Mouse (Mus musculus) MEL (cell line): ENCODE measurements around the gene Klra7. TPM values are rescaled to one million over a fixed set of nuclear protein-coding genes. Genes with fewer than 3 reads are reported as not detected.
"Not testable (repeated sequence)": the region's sequence is repeated elsewhere in the genome, so short reads cannot be mapped to it uniquely, and the experiment has no call there.

ENCODE experiments used
- DNase-seq: peaks from one replicate; pipeline ENCODE4 v3.0.0; 2011; ENCODE audit warnings: low read depth, low spot score
- H3K27ac ChIP-seq: 2 replicates; pipeline ENCODE4 v1.5.1; 2012; ENCODE audit warnings: low read depth, mild to moderate bottlenecking, control low read depth, low read length, moderate library complexity; ENCODE audit not compliant: control insufficient read depth
- H3K27me3 ChIP-seq, 2 experiments: fragments of 150-350 bp in 1 of 2; sonication (generic) in 1 of 2; 2 replicates each; pipeline ENCODE4 v1.6.1; 2012; ENCODE audit warnings: low read length in 2 of 2, mild to moderate bottlenecking in 2 of 2, improper control_type of control experiment in 1 of 2, moderate library complexity in 1 of 2; ENCODE audit not compliant: insufficient read depth in 2 of 2, control insufficient read depth in 1 of 2
- H3K36me3 ChIP-seq, 2 experiments: 2 replicates each; pipeline ENCODE4 v1.6.1; 2012 to 2014; ENCODE audit warnings: low read length in 2 of 2, improper control_type of control experiment in 1 of 2, inconsistent platforms in 1 of 2, mild to moderate bottlenecking in 1 of 2; ENCODE audit not compliant: insufficient read depth in 2 of 2, control insufficient read depth in 1 of 2
- H3K4me1 ChIP-seq, 2 experiments: fragments of 150-350 bp in 1 of 2; sonication (generic) in 1 of 2; 2 replicates each; pipeline ENCODE4 v1.6.1; 2012; ENCODE audit warnings: low read length in 2 of 2, improper control_type of control experiment in 1 of 2, mild to moderate bottlenecking in 1 of 2; ENCODE audit not compliant: insufficient read depth in 2 of 2, control insufficient read depth in 1 of 2
- H3K4me3 ChIP-seq, 2 experiments: fragments of 150-350 bp in 1 of 2; sonication (generic) in 1 of 2; 2 replicates each; pipeline ENCODE4 v1.5.1; 2012; ENCODE audit warnings: low read depth in 2 of 2, low read length in 2 of 2, mild to moderate bottlenecking in 2 of 2, moderate library complexity in 2 of 2, control low read depth in 1 of 2, improper control_type of control experiment in 1 of 2; ENCODE audit not compliant: control insufficient read depth in 1 of 2, insufficient read depth in 1 of 2
- H3K79me2 ChIP-seq: 2 replicates; pipeline ENCODE4 v1.6.1; 2012; ENCODE audit warnings: mild to moderate bottlenecking, low read length, moderate library complexity; ENCODE audit not compliant: control insufficient read depth, poor library complexity, insufficient read depth
- H3K9ac ChIP-seq: 2 replicates; pipeline ENCODE4 v1.6.1; 2012; ENCODE audit warnings: low read depth, mild to moderate bottlenecking, control low read depth, low read length, moderate library complexity; ENCODE audit not compliant: control insufficient read depth, poor library complexity, severe bottlenecking
- H3K9me3 ChIP-seq: fragments of 150-350 bp; sonication (generic); replicated peaks from 2 replicates; pipeline ENCODE4 v1.6.1; 2012; ENCODE audit warnings: mild to moderate bottlenecking, low read length, improper control_type of control experiment, moderate library complexity; ENCODE audit not compliant: insufficient read depth
- BHLHE40 ChIP-seq: IDR thresholded peaks from 2 replicates; pipeline ENCODE4 v1.6.1; 2012; ENCODE audit warnings: low read depth, mild to moderate bottlenecking, inconsistent platforms, low read length, improper control_type of control experiment, borderline replicate concordance
- ELF1 ChIP-seq: IDR thresholded peaks from 2 replicates; pipeline ENCODE4 v1.6.1; 2014; ENCODE audit warnings: low read depth, mild to moderate bottlenecking, inconsistent platforms, low read length, improper control_type of control experiment, moderate library complexity
- EP300 ChIP-seq, 2 experiments: IDR thresholded peaks; 2 replicates each; pipeline ENCODE4 v1.6.1; 2011; ENCODE audit warnings: improper control_type of control experiment in 2 of 2, low read length in 2 of 2, low read depth in 1 of 2, mild to moderate bottlenecking in 1 of 2
- GABPA ChIP-seq: IDR thresholded peaks from 2 replicates; pipeline ENCODE4 v1.6.1; 2012; ENCODE audit warnings: low read depth, mild to moderate bottlenecking, inconsistent platforms, low read length, improper control_type of control experiment, moderate library complexity
- GATA1 ChIP-seq: IDR thresholded peaks from 2 replicates; pipeline ENCODE4 v1.6.1; 2011; ENCODE audit warnings: low read depth, low read length, improper control_type of control experiment
- KAT2A ChIP-seq: conservative IDR thresholded peaks from 2 replicates; pipeline ENCODE4 v1.6.1; 2012; ENCODE audit warnings: low read depth, low read length, improper control_type of control experiment, inconsistent platforms
- MEF2A ChIP-seq: IDR thresholded peaks from 2 replicates; pipeline ENCODE4 v1.6.1; 2014; ENCODE audit warnings: low read depth, mild to moderate bottlenecking, inconsistent platforms, low read length, improper control_type of control experiment; ENCODE audit not compliant: poor library complexity, insufficient replicate concordance, severe bottlenecking; ENCODE audit errors: extremely low read depth
- MXI1 ChIP-seq: IDR thresholded peaks from 2 replicates; pipeline ENCODE4 v1.6.1; 2011; ENCODE audit warnings: mild to moderate bottlenecking, low read depth, low read length, improper control_type of control experiment
- NELFE ChIP-seq: IDR thresholded peaks from 2 replicates; pipeline ENCODE4 v1.6.1; 2011; ENCODE audit warnings: low read depth, low read length, improper control_type of control experiment
- POLR2A ChIP-seq, 2 experiments: IDR thresholded peaks; 2 replicates each; pipeline ENCODE4 v1.6.1; 2011 to 2012; ENCODE audit warnings: low read length in 2 of 2, mild to moderate bottlenecking in 2 of 2, control low read depth in 1 of 2, improper control_type of control experiment in 1 of 2, low read depth in 1 of 2, moderate library complexity in 1 of 2; ENCODE audit not compliant: control insufficient read depth in 1 of 2, insufficient read depth in 1 of 2, poor library complexity in 1 of 2
- POLR2AphosphoS5 ChIP-seq: IDR thresholded peaks from 2 replicates; pipeline ENCODE4 v1.6.1; 2012; ENCODE audit warnings: low read depth, borderline replicate concordance, mild to moderate bottlenecking, inconsistent platforms, low read length, moderate library complexity, mixed read lengths
- SIN3A ChIP-seq: IDR thresholded peaks from 2 replicates; pipeline ENCODE4 v1.6.1; 2012; ENCODE audit warnings: low read length, improper control_type of control experiment, inconsistent platforms
- SMC3 ChIP-seq: IDR thresholded peaks from 2 replicates; pipeline ENCODE4 v1.6.1; 2011; ENCODE audit warnings: low read depth, low read length, improper control_type of control experiment
- TAL1 ChIP-seq: IDR thresholded peaks from 2 replicates; pipeline ENCODE4 v1.6.1; 2012; ENCODE audit warnings: mild to moderate bottlenecking, inconsistent platforms, low read length, moderate library complexity, mixed read lengths
- USF2 ChIP-seq, 2 experiments: IDR thresholded peaks; 2 replicates each; pipeline ENCODE4 v1.6.1; 2011 to 2012; ENCODE audit warnings: improper control_type of control experiment in 2 of 2, low read length in 2 of 2, borderline replicate concordance in 1 of 2, inconsistent platforms in 1 of 2, low read depth in 1 of 2, mild to moderate bottlenecking in 1 of 2; ENCODE audit not compliant: insufficient read depth in 1 of 2
- polyA plus RNA-seq, 2 experiments: library from polyadenylated mRNA; stranded (reverse) in 1 of 2; unstranded in 1 of 2; fragments of >175 nt in 1 of 2; fragments of >200 nt in 1 of 2; gene quantifications; 2 replicates each; pipeline versions ENCODE4 v1.2.1 to v1.2.4; 2012; ENCODE audit warnings: low replicate concordance in 2 of 2, low read depth in 1 of 2; ENCODE audit not compliant: insufficient read length in 2 of 2, insufficient read depth in 1 of 2, missing spikeins in 1 of 2
- total RNA-seq: library from RNA; depleted of rRNA; stranded (reverse); fragments of 300-350 nt; gene quantifications from 2 replicates; pipeline ENCODE4 v1.2.3, GENCODE M21; 2012; rRNA removed

Klra7 gene
- not detected in 2 replicates for total RNA-seq
- polyA plus RNA-seq: not detected

GRCm38 (mm10) chr6:130233222-130233621, at the start of gene Klra7:
Klra7 (minus strand) TSS chr6:130233322.
- peak; percentile 11 for DNase-seq
- H3K9me3 ChIP-seq: no peaks in the 10 kb centered on the region
- peaks cover 0 to 2% of the 10 kb centered on the region in 2 experiments; a peak in 1 of 4 replicates for H3K4me1 ChIP-seq
- H3K27me3 ChIP-seq: no peaks in the 10 kb centered on the region
- no peaks in the 10 kb centered on the region for H3K79me2 ChIP-seq
- H3K27ac ChIP-seq: no peak within 1 kb of the TSS
- TF ChIP-seq SMC3 (no peak), GATA1 (no peak), POLR2A (IDR thresholded peaks at IDR 0.05; ENCODE audit: control insufficient read depth in 1 of 2, insufficient read depth in 1 of 2, low read depth in 1 of 2, low read length in 2 of 2, poor library complexity in 1 of 2) (no peak), EP300 (IDR thresholded peaks at IDR 0.05; ENCODE audit: low read depth in 1 of 2, low read length in 2 of 2) (no peak)
- H3K9ac ChIP-seq: no peak within 1 kb of the TSS
- H3K4me3 ChIP-seq: no peak within 1 kb of the TSS
- H3K36me3 ChIP-seq: no peaks in the 10 kb centered on the region

- not testable (repeated sequence) for H3K27me3 ChIP-seq, DNase-seq
These were observed 48.7 kb upstream of the Klra7 start, which contains the start of gene Klra10 for GRCm38 (mm10) chr6:130281828-130282227. Klra10 (minus strand) TSS chr6:130281928.

DNA sequence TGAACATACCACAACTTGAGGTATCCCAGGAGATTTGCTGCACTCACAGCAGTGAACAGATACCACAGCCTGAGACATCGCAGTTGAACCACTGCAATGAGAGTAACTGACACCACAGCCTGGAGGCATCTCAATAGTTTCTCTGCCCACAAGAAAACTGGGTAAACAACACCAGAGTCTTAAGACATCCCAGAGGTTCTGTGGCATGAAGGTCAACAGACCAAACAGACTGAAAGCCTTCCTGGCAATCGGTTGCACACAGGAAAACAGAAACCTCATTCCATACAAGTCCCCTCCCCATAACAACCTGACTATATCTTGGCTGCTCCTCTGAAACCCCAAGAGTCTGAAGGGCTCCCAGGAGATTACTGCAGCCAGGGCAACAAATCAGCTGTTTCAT, 22.2 kb upstream of the Klra7 start:
- no peaks in the 10 kb centered on the region for H3K4me1 ChIP-seq
- no peaks in the 10 kb centered on the region for H3K79me2 ChIP-seq
- DNase-seq: no peak
- no peaks in the 10 kb centered on the region for H3K36me3 ChIP-seq
- H3K27ac ChIP-seq: no peak overlapping the region
- H3K4me3 ChIP-seq: no peak overlapping the region
- H3K9me3 ChIP-seq: no peaks in the 10 kb centered on the region
- no peak overlapping the region for H3K9ac ChIP-seq
- no peak for TF ChIP-seq MEF2A
- TF ChIP-seq SIN3A: no peak
- no peak for TF ChIP-seq POLR2A (IDR thresholded peaks at IDR 0.05; ENCODE audit: control insufficient read depth in 1 of 2, insufficient read depth in 1 of 2, low read depth in 1 of 2, low read length in 2 of 2, poor library complexity in 1 of 2)
- no peak for TF ChIP-seq KAT2A
- TF ChIP-seq TAL1: no peak
- TF ChIP-seq ELF1: no peak
- TF ChIP-seq USF2 (IDR thresholded peaks at IDR 0.05; ENCODE audit: borderline replicate concordance in 1 of 2, insufficient read depth in 1 of 2, low read depth in 1 of 2, low read length in 2 of 2): no peak
- TF ChIP-seq MXI1: no peak
- no peak for TF ChIP-seq POLR2AphosphoS5
- no peak for TF ChIP-seq SMC3
- TF ChIP-seq EP300 (IDR thresholded peaks at IDR 0.05; ENCODE audit: low read depth in 1 of 2, low read length in 2 of 2): no peak
- no peak for TF ChIP-seq NELFE
- no peak for TF ChIP-seq BHLHE40
- TF ChIP-seq GABPA: no peak
- TF ChIP-seq, all 39 proteins: peak for 0
- H3K27me3 ChIP-seq: no peaks in the 10 kb centered on the region

More at GRCm38 (mm10) chr6:130281828-130282227, 48.7 kb upstream of the Klra7 start, which contains the start of gene Klra10:
- not testable (repeated sequence) for H3K36me3 ChIP-seq, H3K4me1 ChIP-seq, H3K4me3 ChIP-seq, H3K9me3 ChIP-seq, H3K9ac ChIP-seq, H3K27ac ChIP-seq, H3K79me2 ChIP-seq
